ENCODE assay signal across 8 mouse cellular contexts in genomic region chr15:10178131-10178566, GRCm38 (mm10). TPM values are rescaled to one million over a fixed set of nuclear protein-coding genes. Genes with fewer than 3 reads are reported as not detected.
DNase-seq lines count a peak whose midpoint lies in the region; ATAC-seq and TF ChIP-seq lines count a peak whose summit lies in the region.

No protein-coding gene starts in this region.

- TF ChIP-seq POLR2A in CH12.LX (IDR thresholded peaks at IDR 0.05; ENCODE audit: low read depth, low read length) = no peak

- no peak for DNase-seq in gastrocnemius, adult 2 months
- DNase-seq in gastrocnemius, adult 18-20 months (ENCODE audit: low spot score) = no peak
- DNase-seq in CH12.LX (ENCODE audit: extremely low read depth) = no peak
- DNase-seq in limb, embryonic 10.5 days (ENCODE audit: low spot score) = peak; percentile 34
- DNase-seq in frontal cortex, postnatal 10 days (ENCODE audit: low spot score in 2 of 2) = no peak
- no peak for DNase-seq in lung, postnatal 10 days

- WGBS in forebrain, embryonic 13.5 days = 5% methylated on average over 10 of the region's 10 CpGs
- 5% methylated on average over 10 of the region's 10 CpGs for WGBS in limb, embryonic 10.5 days
- 6% methylated on average over 10 of the region's 10 CpGs for WGBS in neural tube, embryonic 15.5 days

- peak overlapping the region; percentile 63 for H3K4me3 ChIP-seq in gastrocnemius, adult 2 months
- H3K4me3 ChIP-seq in CH12.LX (replicated peaks in 1 of 3; ENCODE audit: low read depth in 2 of 3, low read length in 2 of 3, poor library complexity in 1 of 3) = peak overlapping the region in 1 of 3 experiments; percentile 10
- H3K4me3 ChIP-seq in forebrain, embryonic 13.5 days = peak overlapping the region; percentile 39
- peak overlapping the region; percentile 47 for H3K4me3 ChIP-seq in limb, embryonic 10.5 days
- peak overlapping the region; percentile 47 for H3K4me3 ChIP-seq in neural tube, embryonic 15.5 days (replicated peaks)

- no peaks in the 10 kb centered on the region for H3K27me3 ChIP-seq in CH12.LX (replicated peaks)
- no peaks in the 10 kb centered on the region for H3K27me3 ChIP-seq in forebrain, embryonic 13.5 days
- peaks cover 31% of the 10 kb centered on the region for H3K27me3 ChIP-seq in limb, embryonic 10.5 days (ENCODE audit: low read depth, poor library complexity, severe bottlenecking)
- 0 out of 2 replicates have a peak, but pooled peaks cover 4% of the 10 kb centered on the region for H3K27me3 ChIP-seq in neural tube, embryonic 15.5 days (replicated peaks)

- no peak overlapping the region for H3K9ac ChIP-seq in CH12.LX (ENCODE audit: insufficient read depth, low read depth)
- H3K9ac ChIP-seq in forebrain, embryonic 13.5 days = 0 out of 2 replicates have a peak overlapping the region, but pooled peaks have one; percentile 32
- H3K9ac ChIP-seq in neural tube, embryonic 15.5 days (replicated peaks) = peak overlapping the region; percentile 0; the same call in 1 of the 2 replicates

- H3K36me3 ChIP-seq in CH12.LX (replicated peaks in 1 of 2; ENCODE audit: control insufficient read depth in 1 of 2, insufficient read depth in 1 of 2, low read length in 1 of 2) = no peaks in the 10 kb centered on the region
- no peaks in the 10 kb centered on the region for H3K36me3 ChIP-seq in forebrain, embryonic 13.5 days (ENCODE audit: poor library complexity, severe bottlenecking)
- no peaks in the 10 kb centered on the region for H3K36me3 ChIP-seq in limb, embryonic 10.5 days
- H3K36me3 ChIP-seq in neural tube, embryonic 15.5 days = no peaks in the 10 kb centered on the region

- no peak for TF ChIP-seq CTCF in gastrocnemius, adult 2 months (IDR thresholded peaks at IDR 0.05)
- TF ChIP-seq CTCF in CH12.LX (conservative IDR thresholded peaks at IDR 0.05 in 1 of 2, IDR thresholded peaks at IDR 0.05 in 1 of 2; ENCODE audit: low read depth in 2 of 2, low read length in 2 of 2) = no peak

- no peaks in the 10 kb centered on the region for H3K79me2 ChIP-seq in CH12.LX (replicated peaks; ENCODE audit: control insufficient read depth, extremely low read depth, insufficient read depth, poor library complexity, severe bottlenecking)

- in situ Hi-C loops in CH12.LX (cut with MboI; ENCODE audit: low pct_ligation_motif_present, low pct_unique_long_range_greater_than_20kb, low sequenced_read_pairs) = no loop called here

- no peaks in the 10 kb centered on the region for H3K9me3 ChIP-seq in CH12.LX (replicated peaks; ENCODE audit: low read length)
- no peaks in the 10 kb centered on the region for H3K9me3 ChIP-seq in forebrain, embryonic 13.5 days (replicated peaks)
- H3K9me3 ChIP-seq in limb, embryonic 10.5 days (replicated peaks) = no peaks in the 10 kb centered on the region
- no peaks in the 10 kb centered on the region for H3K9me3 ChIP-seq in neural tube, embryonic 15.5 days (replicated peaks)

- H3K4me1 ChIP-seq in CH12.LX (ENCODE audit: control insufficient read depth in 1 of 2, insufficient read depth in 2 of 2) = peaks cover 0 to 7% of the 10 kb centered on the region in 2 experiments; a peak in 2 of 4 replicates
- peaks cover 11% of the 10 kb centered on the region for H3K4me1 ChIP-seq in forebrain, embryonic 13.5 days
- H3K4me1 ChIP-seq in limb, embryonic 10.5 days = peaks cover 13% of the 10 kb centered on the region
- peaks cover 13% of the 10 kb centered on the region for H3K4me1 ChIP-seq in neural tube, embryonic 15.5 days

- intact Hi-C loops in gastrocnemius, adult 2 months (cut with DNase I) = no loop called here

- dilution Hi-C loops in CH12.LX (cut with MboI; ENCODE audit: extremely low pct_ligation_motif_present, extremely low pct_unique_long_range_greater_than_20kb, low sequenced_read_pairs) = no loop called here

- no peak; the same call in none of the 2 replicates for TF ChIP-seq RAD21 in CH12.LX (IDR thresholded peaks at IDR 0.05; ENCODE audit: low read depth, low read length)

- TF ChIP-seq EP300 in CH12.LX (IDR thresholded peaks at IDR 0.05; ENCODE audit: low read length) = no peak

- H3K27ac ChIP-seq in gastrocnemius, adult 2 months = no peak overlapping the region
- no peak overlapping the region for H3K27ac ChIP-seq in CH12.LX (ENCODE audit: insufficient read depth, low read depth)
- no peak overlapping the region for H3K27ac ChIP-seq in forebrain, embryonic 13.5 days
- H3K27ac ChIP-seq in limb, embryonic 10.5 days = no peak overlapping the region
- no peak overlapping the region for H3K27ac ChIP-seq in neural tube, embryonic 15.5 days (replicated peaks)

- ATAC-seq in forebrain, embryonic 13.5 days = peak; percentile 20
- peak; percentile 38 for ATAC-seq in neural tube, embryonic 15.5 days (ENCODE audit: low FRiP score)

- peak overlapping the region; percentile 72 for H3K4me2 ChIP-seq in CH12.LX (ENCODE audit: insufficient read depth, low read depth, poor library complexity, severe bottlenecking)
- peak overlapping the region; percentile 71 for H3K4me2 ChIP-seq in forebrain, embryonic 13.5 days
- peak overlapping the region; percentile 85 for H3K4me2 ChIP-seq in neural tube, embryonic 15.5 days

TF ChIP-seq in CH12.LX, 34 proteins besides CTCF, POLR2A, EP300 and RAD21:
- TF ChIP-seq CHD2 (IDR thresholded peaks at IDR 0.05; ENCODE audit: low read length) (no peak), KAT2A (IDR thresholded peaks at IDR 0.05; ENCODE audit: insufficient replicate concordance, low read length) (no peak), IRF4 (IDR thresholded peaks at IDR 0.05; ENCODE audit: low read depth, low read length) (no peak), SMC3 (IDR thresholded peaks at IDR 0.05; ENCODE audit: low read depth, low read length) (no peak)

RNA-seq across cellular contexts. Expression of gene Prlr, which starts 1.1 kb away (rescaled TPM):
- total RNA-seq in gastrocnemius, adult 2 months (2021) = under 1 TPM; 0.03 to 0.50 TPM
- 1 to 10 TPM in 1 of 2 experiments, under 1 TPM in 1; 0.40 to 1.2 TPM for total RNA-seq in gastrocnemius, adult 18-20 months (2021)
- 0.04 TPM in 1 of 2 replicates, not detected in the other for total RNA-seq in CH12.LX (2012; rRNA removed)
- not detected in 2 replicates for total RNA-seq in CH12.LX (2014; rRNA removed)
- not detected in 2 replicates for polyA plus RNA-seq in CH12.LX (2012; ENCODE audit: insufficient read length, low read depth)
- 0.32 and 0.39 TPM in 2 replicates for polyA plus RNA-seq in forebrain, embryonic 13.5 days (2015; fragmentation: Nextera tagmentation; extraction: Ambion mirVana)
- 0.05 and 0.16 TPM in 2 replicates for polyA plus RNA-seq in limb, embryonic 10.5 days (2016; fragmentation: Nextera tagmentation; extraction: Ambion mirVana)
- 3.8 and 4.0 TPM in 2 replicates for polyA plus RNA-seq in neural tube, embryonic 15.5 days (2015; fragmentation: Nextera tagmentation; extraction: Ambion mirVana)
